Mouse (Mus musculus) liver, adult 2 months (tissue): ENCODE measurements at regions not wholly inside any gene's neighbourhood (a gene's known extent, or its start where the extent isn't known, plus 50 kb on each side); places are given as distances from the start of the nearest gene placed in this dataset.

Experiments
- DNase-seq: peaks from one replicate; pipeline ENCODE4 v3.0.0-alpha.2; 2011; ENCODE audit warnings: low read depth, low spot score; ENCODE audit errors: extremely low read depth
- H3K27ac ChIP-seq: fragments of 200-500 bp; replicated peaks from 2 replicates; pipeline ENCODE4 v1.5.1; 2012; ENCODE audit warnings: low read depth, mild to moderate bottlenecking, control low read depth, inconsistent platforms, low read length; ENCODE audit not compliant: insufficient read depth
- H3K27me3 ChIP-seq: fragments of 200-500 bp; 2 replicates; pipeline ENCODE4 v1.6.1; 2012; ENCODE audit warnings: mild to moderate bottlenecking, moderate library complexity, low read length, inconsistent platforms; ENCODE audit not compliant: control insufficient read depth, insufficient read depth
- H3K36me3 ChIP-seq: fragments of 200-500 bp; 2 replicates; pipeline ENCODE4 v1.6.1; 2012; ENCODE audit warnings: low read length, inconsistent platforms; ENCODE audit not compliant: control insufficient read depth, insufficient read depth
- H3K4me1 ChIP-seq: fragments of 200-500 bp; 2 replicates; pipeline ENCODE4 v1.6.1; 2011; ENCODE audit warnings: low read length; ENCODE audit not compliant: control insufficient read depth, insufficient read depth
- H3K4me3 ChIP-seq: fragments of 200-500 bp; 2 replicates; pipeline ENCODE4 v1.5.1; 2011; ENCODE audit warnings: low read depth, mild to moderate bottlenecking, control low read depth, low read length, moderate library complexity; ENCODE audit not compliant: insufficient read depth
- H3K79me2 ChIP-seq: fragments of 200-500 bp; 2 replicates; pipeline ENCODE4 v1.6.1; 2012; ENCODE audit warnings: inconsistent platforms, mild to moderate bottlenecking, low read length, moderate library complexity; ENCODE audit not compliant: control insufficient read depth, insufficient read depth
- H3K9ac ChIP-seq: fragments of 200-500 bp; 2 replicates; pipeline ENCODE4 v1.6.1; 2012; ENCODE audit warnings: low read depth, mild to moderate bottlenecking, control low read depth, inconsistent platforms, low read length
- CTCF ChIP-seq: fragments of 200-500 bp; IDR thresholded peaks from 2 replicates; pipeline ENCODE4 v1.5.1; 2011; ENCODE audit warnings: low read depth, low read length, control low read depth
- POLR2A ChIP-seq: fragments of 200-500 bp; IDR thresholded peaks from 2 replicates; pipeline ENCODE4 v1.6.1; 2011; ENCODE audit warnings: low read length, control low read depth; ENCODE audit not compliant: insufficient read depth; ENCODE audit errors: extremely low read depth
- WGBS: fragments of 180-500 bp; shearing (Covaris S2); methylation state at CpG from one replicate; pipeline ENCODE4 v1.1.7; 2018; 5-methylcytosine and 5-hydroxymethylcytosine counted together

GRCm38 (mm10) chr5:75850855-75851254 is 127.4 kb downstream of the Kdr start:
- 86% methylated on average over 4 of the region's 4 CpGs for WGBS
- no peak for TF ChIP-seq CTCF
- TF ChIP-seq POLR2A = no peak
- Histone ChIP-seq H3K36me3 (no peaks in the 10 kb centered on the region), H3K27ac (no peak overlapping the region), H3K4me1 (no peaks in the 10 kb centered on the region), H3K27me3 (0 out of 2 replicates have a peak, but pooled peaks cover 3% of the 10 kb centered on the region), H3K9ac (no peak overlapping the region), H3K4me3 (no peak overlapping the region), H3K79me2 (no peaks in the 10 kb centered on the region)
- DNase-seq = no peak

DNA sequence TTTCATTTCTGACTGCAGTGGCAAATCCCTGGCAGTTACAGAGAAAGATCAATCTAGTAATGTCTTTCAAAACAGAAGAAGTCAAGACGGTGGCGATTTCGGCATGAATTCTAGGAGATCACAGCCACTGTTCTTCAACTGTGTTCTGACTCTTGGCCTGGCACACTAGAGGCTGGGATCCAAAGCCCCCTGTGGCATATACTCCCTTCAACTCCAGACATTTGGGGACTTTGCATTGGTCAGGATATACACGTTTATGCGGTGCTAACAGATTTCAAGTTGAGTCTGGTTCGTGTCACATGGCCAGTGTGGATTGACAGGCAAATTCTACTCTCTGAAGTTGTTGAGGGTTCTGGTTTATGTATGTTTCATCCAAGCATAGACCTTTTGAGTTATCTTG is 130.3 kb downstream of the Kdr start:
- Histone ChIP-seq H3K27me3 (0 out of 2 replicates have a peak, but pooled peaks cover 3% of the 10 kb centered on the region), H3K27ac (no peak overlapping the region), H3K36me3 (no peaks in the 10 kb centered on the region), H3K4me3 (no peak overlapping the region), H3K4me1 (no peaks in the 10 kb centered on the region), H3K79me2 (no peaks in the 10 kb centered on the region), H3K9ac (no peak overlapping the region)
- no peak for TF ChIP-seq CTCF
- TF ChIP-seq POLR2A = no peak
- DNase-seq = no peak
- WGBS = 92% methylated on average over 6 of the region's 6 CpGs

DNA sequence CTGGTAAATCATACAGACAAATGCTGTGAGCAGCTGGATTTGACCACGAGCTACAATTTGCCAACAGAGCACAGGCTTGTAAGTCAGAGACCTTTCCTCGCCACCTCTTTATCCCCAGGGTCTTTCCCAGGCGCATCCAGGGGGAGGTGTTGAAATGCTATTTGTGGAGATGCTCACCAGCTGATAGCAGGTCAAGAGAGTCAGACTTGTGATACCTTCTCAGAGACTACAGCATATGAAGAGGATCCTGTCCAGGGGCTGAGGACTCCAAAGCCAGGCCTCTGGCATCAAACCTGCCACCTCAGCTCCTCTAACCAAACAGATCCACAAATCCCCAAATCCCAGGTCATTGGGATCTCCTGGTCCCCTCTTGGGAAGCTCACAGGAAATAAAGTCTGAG is 130.9 kb downstream of the Kdr start:
- no peak overlapping the region for H3K9ac ChIP-seq
- WGBS = 80% methylated on average over 3 of the region's 3 CpGs
- H3K27me3 ChIP-seq = 0 out of 2 replicates have a peak, but pooled peaks cover 3% of the 10 kb centered on the region
- no peak for DNase-seq
- TF ChIP-seq CTCF (no peak), POLR2A (no peak)
- H3K36me3 ChIP-seq = no peaks in the 10 kb centered on the region
- H3K4me1 ChIP-seq = no peaks in the 10 kb centered on the region
- H3K4me3 ChIP-seq = no peak overlapping the region
- H3K27ac ChIP-seq = no peak overlapping the region
- H3K79me2 ChIP-seq = no peaks in the 10 kb centered on the region

DNA sequence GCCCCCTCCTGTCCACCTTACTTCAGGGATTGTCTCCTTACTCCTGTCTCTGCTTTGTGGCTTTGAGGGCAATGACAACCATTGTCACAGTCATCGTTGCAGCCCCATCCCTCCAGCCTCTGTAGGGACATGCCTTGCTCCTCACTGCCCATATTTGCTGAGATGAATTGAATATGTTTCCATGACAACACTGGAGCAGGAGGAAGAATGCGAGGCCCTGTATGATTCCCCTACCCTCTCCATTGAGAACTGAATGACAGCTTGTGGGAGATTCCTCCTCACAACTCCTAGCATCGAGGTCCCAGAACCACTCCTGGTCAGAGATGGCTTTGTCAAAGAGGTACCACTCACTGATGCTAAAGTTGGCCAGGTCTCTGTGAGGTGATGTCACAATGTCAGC is 132.2 kb downstream of the Kdr start:
- TF ChIP-seq CTCF = no peak
- Histone ChIP-seq H3K9ac (no peak overlapping the region), H3K79me2 (no peaks in the 10 kb centered on the region), H3K4me3 (no peak overlapping the region), H3K36me3 (no peaks in the 10 kb centered on the region), H3K4me1 (no peaks in the 10 kb centered on the region), H3K27ac (no peak overlapping the region), H3K27me3 (0 out of 2 replicates have a peak, but pooled peaks cover 3% of the 10 kb centered on the region)
- 81% methylated on average over 3 of the region's 3 CpGs for WGBS
- no peak for DNase-seq

- TF ChIP-seq CTCF (no peak), POLR2A (no peak)
- DNase-seq = no peak
- no peaks in the 10 kb centered on the region for H3K79me2 ChIP-seq
- no peaks in the 10 kb centered on the region for H3K4me1 ChIP-seq
- no peak overlapping the region for H3K27ac ChIP-seq
- H3K9ac ChIP-seq = no peak overlapping the region
- H3K27me3 ChIP-seq = 0 out of 2 replicates have a peak, but pooled peaks cover 3% of the 10 kb centered on the region
- no peak overlapping the region for H3K4me3 ChIP-seq
- 68% methylated on average over 3 of the region's 3 CpGs for WGBS
- no peaks in the 10 kb centered on the region for H3K36me3 ChIP-seq
These were observed 134.5 kb downstream of the Kdr start for GRCm38 (mm10) chr5:75843807-75844206.

GRCm38 (mm10) chr5:75840421-75840820 is 137.8 kb downstream of the Kdr start:
- DNase-seq = no peak
- Histone ChIP-seq H3K79me2 (no peaks in the 10 kb centered on the region), H3K4me1 (no peaks in the 10 kb centered on the region; the same call in 1 of the 2 replicates), H3K27me3 (no peaks in the 10 kb centered on the region), H3K9ac (no peak overlapping the region), H3K27ac (no peak overlapping the region), H3K36me3 (no peaks in the 10 kb centered on the region), H3K4me3 (no peak overlapping the region)
- no peak for TF ChIP-seq CTCF
- no peak for TF ChIP-seq POLR2A
- WGBS = 92% methylated on average over 7 of the region's 7 CpGs
